Mouse (Mus musculus): ENCODE measurements around the gene Rad51b. TPM values are rescaled to one million over a fixed set of nuclear protein-coding genes. Genes with fewer than 3 reads are reported as not detected.

Gene Rad51b
- total and polyA plus RNA-seq, 3 experiments, result 0.47 to 0.50 (median 0.49) TPM

- Histone ChIP-seq H3K79me2 (replicated peaks; ENCODE audit: control insufficient read depth, insufficient read depth, low read length) (no peaks in the 10 kb centered on the region), H3K4me3 (no peak overlapping the region), H3K4me1 (ENCODE audit: control insufficient read depth, insufficient read depth, low read length) (no peaks in the 10 kb centered on the region), H3K27ac (no peak overlapping the region), H3K9ac (ENCODE audit: low read depth, low read length) (no peak overlapping the region), H3K27me3 (ENCODE audit: control insufficient read depth, insufficient read depth, low read length) (no peaks in the 10 kb centered on the region), H3K36me3 (ENCODE audit: control insufficient read depth, insufficient read depth, low read length) (no peaks in the 10 kb centered on the region)
- 65% methylated on average over 1 of the region's 1 CpGs for WGBS
- no peak for DNase-seq
- no peak for TF ChIP-seq CTCF (IDR thresholded peaks at IDR 0.05)
- no peak for TF ChIP-seq POLR2A (IDR thresholded peaks at IDR 0.05; ENCODE audit: insufficient read depth, low read depth, low read length)
- no peak for TF ChIP-seq EP300 (IDR thresholded peaks at IDR 0.05; ENCODE audit: insufficient read depth, low read depth, low read length)
- intact Hi-C loops (cut with DNase I), result no loop called here
These were observed 225.3 kb downstream of the Rad51b start for GRCm38 (mm10) chr12:79522374-79522773.

- intact Hi-C loops (cut with DNase I), result no loop called here
These were observed 228.1 kb downstream of the Rad51b start for GRCm38 (mm10) chr12:79524941-79525871.

GRCm38 (mm10) chr12:79525872-79526271 lies 228.8 kb downstream of the Rad51b start:
- no peak for DNase-seq
- no peak overlapping the region for H3K4me3 ChIP-seq
- no peaks in the 10 kb centered on the region for H3K36me3 ChIP-seq (ENCODE audit: control insufficient read depth, insufficient read depth, low read length)
- intact Hi-C loops (cut with DNase I), result loop anchor here (2.0 kb wide), 1 partner anchor 615 kb away; no protein-coding TSS in a partner anchor
- no peaks in the 10 kb centered on the region for H3K79me2 ChIP-seq (replicated peaks; ENCODE audit: control insufficient read depth, insufficient read depth, low read length)
- TF ChIP-seq EP300 (IDR thresholded peaks at IDR 0.05; ENCODE audit: insufficient read depth, low read depth, low read length) (no peak), POLR2A (IDR thresholded peaks at IDR 0.05; ENCODE audit: insufficient read depth, low read depth, low read length) (no peak), CTCF (IDR thresholded peaks at IDR 0.05) (no peak)
- H3K27ac ChIP-seq, result no peak overlapping the region
- no peak overlapping the region for H3K9ac ChIP-seq (ENCODE audit: low read depth, low read length)
- WGBS, result 80% methylated on average over 8 of the region's 8 CpGs
- no peaks in the 10 kb centered on the region for H3K4me1 ChIP-seq (ENCODE audit: control insufficient read depth, insufficient read depth, low read length)
- H3K27me3 ChIP-seq (ENCODE audit: control insufficient read depth, insufficient read depth, low read length), result no peaks in the 10 kb centered on the region

More at GRCm38 (mm10) chr12:79524941-79525871, 228.1 kb downstream of the Rad51b start:
- DNase-seq, result no peak
- Histone ChIP-seq H3K4me3 (no peak overlapping the region), H3K27me3 (ENCODE audit: control insufficient read depth, insufficient read depth, low read length) (no peaks in the 10 kb centered on the region), H3K79me2 (replicated peaks; ENCODE audit: control insufficient read depth, insufficient read depth, low read length) (no peaks in the 10 kb centered on the region), H3K9ac (ENCODE audit: low read depth, low read length) (no peak overlapping the region), H3K4me1 (ENCODE audit: control insufficient read depth, insufficient read depth, low read length) (no peaks in the 10 kb centered on the region), H3K27ac (no peak overlapping the region), H3K36me3 (ENCODE audit: control insufficient read depth, insufficient read depth, low read length) (no peaks in the 10 kb centered on the region)
- TF ChIP-seq EP300 (IDR thresholded peaks at IDR 0.05; ENCODE audit: insufficient read depth, low read depth, low read length) (no peak), CTCF (IDR thresholded peaks at IDR 0.05) (peak; percentile 63)
- WGBS, result 83% methylated on average over 14 of the region's 14 CpGs

- intact Hi-C loops (cut with DNase I), result loop anchor here (2.0 kb wide), 1 partner anchor 614 kb away; no protein-coding TSS in a partner anchor
- H3K27me3 ChIP-seq (ENCODE audit: control insufficient read depth, insufficient read depth, low read length), result no peaks in the 10 kb centered on the region
- H3K79me2 ChIP-seq (replicated peaks; ENCODE audit: control insufficient read depth, insufficient read depth, low read length), result no peaks in the 10 kb centered on the region
- WGBS, result 71% methylated on average over 3 of the region's 3 CpGs
- H3K4me1 ChIP-seq (ENCODE audit: control insufficient read depth, insufficient read depth, low read length), result peaks cover 3% of the 10 kb centered on the region
- TF ChIP-seq CTCF (IDR thresholded peaks at IDR 0.05), result no peak
- TF ChIP-seq EP300 (IDR thresholded peaks at IDR 0.05; ENCODE audit: insufficient read depth, low read depth, low read length), result no peak
- no peak for TF ChIP-seq POLR2A (IDR thresholded peaks at IDR 0.05; ENCODE audit: insufficient read depth, low read depth, low read length)
- H3K9ac ChIP-seq (ENCODE audit: low read depth, low read length), result no peak overlapping the region
- H3K27ac ChIP-seq, result no peak overlapping the region
- DNase-seq, result no peak
- peaks cover 5% of the 10 kb centered on the region for H3K36me3 ChIP-seq (ENCODE audit: control insufficient read depth, insufficient read depth, low read length)
- H3K4me3 ChIP-seq, result no peak overlapping the region
These were observed 230.1 kb downstream of the Rad51b start for GRCm38 (mm10) chr12:79527222-79527621.

- TF ChIP-seq POLR2A (IDR thresholded peaks at IDR 0.05; ENCODE audit: insufficient read depth, low read depth, low read length), result no peak
- no peak for TF ChIP-seq CTCF (IDR thresholded peaks at IDR 0.05)
- Histone ChIP-seq H3K4me3 (no peak overlapping the region), H3K36me3 (ENCODE audit: control insufficient read depth, insufficient read depth, low read length) (peaks cover 8% of the 10 kb centered on the region), H3K9ac (ENCODE audit: low read depth, low read length) (no peak overlapping the region), H3K4me1 (ENCODE audit: control insufficient read depth, insufficient read depth, low read length) (peaks cover 4% of the 10 kb centered on the region), H3K27ac (no peak overlapping the region), H3K79me2 (replicated peaks; ENCODE audit: control insufficient read depth, insufficient read depth, low read length) (no peaks in the 10 kb centered on the region), H3K27me3 (ENCODE audit: control insufficient read depth, insufficient read depth, low read length) (no peaks in the 10 kb centered on the region)
- intact Hi-C loops (cut with DNase I), result loop anchor here (5.0 kb wide), 1 partner anchor 67 kb away; no protein-coding TSS in a partner anchor
- 83% methylated on average over 10 of the region's 10 CpGs for WGBS
- DNase-seq, result no peak
These were observed 233.3 kb downstream of the Rad51b start for GRCm38 (mm10) chr12:79530275-79530902.

All from heart, adult 2 months (tissue).